Mouse (Mus musculus) layer of hippocampus, postnatal 14 days (tissue): ENCODE results near the gene Pkhd1. TPM values are rescaled to one million over a fixed set of nuclear protein-coding genes. Genes with fewer than 3 reads are reported as not detected.
"Not testable (repeated sequence)": the region's sequence is repeated elsewhere in the genome, so short reads cannot be mapped to it uniquely, and the experiment has no call there.

Experiments
- DNase-seq, 2 experiments: peaks; one replicate each; pipeline ENCODE4 v3.0.0; 2021 to 2022; ENCODE audit warnings: low spot score in 2 of 2, mixed read lengths in 1 of 2
- total RNA-seq, 2 experiments: library from RNA; stranded (reverse); gene quantifications; 2 replicates each; pipeline ENCODE4 v1.2.3; 2021

The Pkhd1 gene
- total RNA-seq, 2 experiments from 2014 or later, result 0.05 to 0.18 TPM

- peak in 1 of 2 experiments; percentile 31 for DNase-seq
Observed at GRCm38 (mm10) chr1:20498965-20499364, 118.9 kb downstream of the Pkhd1 start.

GRCm38 (mm10) chr1:20486087-20486486 lies 131.8 kb downstream of the Pkhd1 start:
- DNase-seq, result no peak

- no peak for DNase-seq
Observed at GRCm38 (mm10) chr1:20481843-20482242, 136.0 kb downstream of the Pkhd1 start.

DNA sequence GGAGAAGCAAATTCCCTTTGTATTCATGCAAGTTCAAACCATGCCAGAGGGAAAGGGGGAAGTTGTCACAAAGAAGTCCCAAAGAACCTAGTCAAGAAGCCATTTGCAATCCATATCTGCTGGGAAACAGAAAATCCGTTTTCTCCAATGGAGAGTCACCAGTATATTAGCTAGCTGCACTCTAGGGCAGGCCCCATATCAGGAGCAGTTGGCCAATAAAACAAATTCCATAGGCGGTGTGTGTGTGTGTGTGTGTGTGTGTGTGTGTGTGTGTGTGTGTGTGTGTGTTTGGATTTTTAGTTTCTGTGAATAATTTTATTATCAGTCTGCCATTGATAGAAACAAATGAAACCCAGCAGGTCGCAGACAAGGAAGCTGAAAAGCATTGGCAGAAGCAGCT lies 139.2 kb downstream of the Pkhd1 start:
- no peak for DNase-seq

- DNase-seq, result no peak
Observed at GRCm38 (mm10) chr1:20478266-20478659, 139.6 kb downstream of the Pkhd1 start.

DNA sequence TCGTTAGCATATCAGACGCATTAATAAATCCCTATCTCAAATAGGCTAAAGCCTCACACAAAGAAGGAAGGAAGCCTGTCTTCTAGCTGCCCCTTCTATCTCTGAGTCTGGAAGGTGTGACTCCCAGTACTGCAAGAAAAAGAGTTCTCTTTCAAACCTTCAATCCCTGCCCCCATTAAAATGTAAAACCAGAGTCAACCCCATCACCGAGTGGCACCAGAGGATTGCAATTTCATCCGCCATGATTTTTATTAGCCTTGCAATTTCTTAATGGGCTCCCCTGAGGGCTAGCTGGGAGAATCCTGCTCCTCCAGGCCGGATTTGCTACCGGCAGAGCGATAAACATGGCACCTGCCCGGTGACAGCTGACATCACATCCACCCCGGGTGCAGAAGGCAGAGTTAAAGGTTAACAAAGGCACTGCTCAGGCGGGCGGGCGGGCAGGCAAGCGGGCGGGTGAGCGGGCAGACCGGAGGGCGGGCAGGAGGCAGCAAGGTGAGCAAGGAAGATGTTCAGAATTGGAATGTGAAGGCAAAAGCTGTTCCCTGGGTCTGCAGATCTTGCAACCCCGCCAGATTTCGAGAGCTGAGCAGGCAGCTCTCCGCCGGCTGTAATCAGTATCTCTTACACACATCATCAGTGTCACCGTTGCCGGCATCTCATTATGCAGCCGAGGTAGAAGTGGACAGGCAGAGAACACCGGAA lies 140.2 kb downstream of the Pkhd1 start:
- peak; percentile 17 to 20 for DNase-seq

DNA sequence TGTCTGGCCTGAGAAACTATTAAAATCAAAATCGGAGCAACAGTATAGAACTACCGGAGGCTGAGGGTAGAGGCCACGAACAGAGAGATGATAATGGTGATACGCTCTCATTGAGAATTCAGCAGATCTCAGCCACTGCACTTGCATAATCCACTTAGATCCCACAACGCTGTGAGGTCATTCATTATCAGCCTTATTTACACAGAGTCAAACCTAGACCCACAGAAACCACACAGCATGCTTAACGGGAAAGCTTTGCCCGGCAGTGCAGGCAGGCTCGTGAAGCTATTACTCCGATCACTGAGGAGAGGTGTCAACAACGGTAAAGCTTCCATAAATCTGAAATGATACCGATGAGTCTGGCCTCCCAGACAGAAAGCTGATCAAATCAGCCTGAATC lies 147.1 kb downstream of the Pkhd1 start:
- DNase-seq, result no peak

GRCm38 (mm10) chr1:20470317-20470716 lies 147.5 kb downstream of the Pkhd1 start:
- no peak for DNase-seq

- DNase-seq, result no peak
Observed at GRCm38 (mm10) chr1:20466481-20466880, 151.4 kb downstream of the Pkhd1 start.

- no peak for DNase-seq
Observed at GRCm38 (mm10) chr1:20454621-20455020, 163.2 kb downstream of the Pkhd1 start.

- DNase-seq, result peak; percentile 50 to 73
Observed at GRCm38 (mm10) chr1:20450074-20450473, 167.8 kb downstream of the Pkhd1 start.

DNA sequence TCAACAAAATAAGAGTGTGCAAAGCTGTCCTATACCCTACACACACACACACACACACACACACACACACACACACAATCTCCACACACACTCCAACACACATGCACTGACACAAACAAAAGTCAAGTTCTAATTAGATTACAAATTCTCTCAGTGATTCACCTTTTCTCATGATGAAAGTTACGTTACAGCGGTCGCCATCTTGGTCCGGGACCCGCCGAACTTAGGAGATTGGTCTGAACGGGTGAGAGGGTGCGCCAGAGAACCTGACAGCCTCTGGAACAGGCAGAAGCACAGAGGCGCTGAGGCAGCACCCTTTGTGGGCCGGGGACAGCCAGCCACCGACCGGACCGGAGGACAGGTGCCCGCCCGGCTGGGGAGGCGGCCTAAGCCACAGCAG lies 185.8 kb downstream of the Pkhd1 start:
- DNase-seq, result not testable (repeated sequence)

DNA sequence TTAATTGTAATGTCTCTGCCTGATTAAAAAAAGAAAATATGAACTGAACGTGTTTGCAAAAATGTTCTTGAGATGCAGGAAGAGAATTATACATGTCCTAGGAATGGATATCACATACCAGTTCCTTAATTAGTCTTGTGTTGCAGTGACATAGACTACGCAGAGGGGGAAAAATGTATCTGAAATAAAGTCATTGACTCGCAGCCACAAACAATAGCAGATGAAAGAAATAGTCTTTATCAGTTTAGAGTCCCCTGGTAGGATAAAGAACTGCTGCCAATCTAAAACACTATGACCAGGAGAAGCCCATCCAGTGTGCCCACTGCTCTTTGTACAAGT lies 188.8 kb downstream of the Pkhd1 start:
- DNase-seq, result no peak

DNA sequence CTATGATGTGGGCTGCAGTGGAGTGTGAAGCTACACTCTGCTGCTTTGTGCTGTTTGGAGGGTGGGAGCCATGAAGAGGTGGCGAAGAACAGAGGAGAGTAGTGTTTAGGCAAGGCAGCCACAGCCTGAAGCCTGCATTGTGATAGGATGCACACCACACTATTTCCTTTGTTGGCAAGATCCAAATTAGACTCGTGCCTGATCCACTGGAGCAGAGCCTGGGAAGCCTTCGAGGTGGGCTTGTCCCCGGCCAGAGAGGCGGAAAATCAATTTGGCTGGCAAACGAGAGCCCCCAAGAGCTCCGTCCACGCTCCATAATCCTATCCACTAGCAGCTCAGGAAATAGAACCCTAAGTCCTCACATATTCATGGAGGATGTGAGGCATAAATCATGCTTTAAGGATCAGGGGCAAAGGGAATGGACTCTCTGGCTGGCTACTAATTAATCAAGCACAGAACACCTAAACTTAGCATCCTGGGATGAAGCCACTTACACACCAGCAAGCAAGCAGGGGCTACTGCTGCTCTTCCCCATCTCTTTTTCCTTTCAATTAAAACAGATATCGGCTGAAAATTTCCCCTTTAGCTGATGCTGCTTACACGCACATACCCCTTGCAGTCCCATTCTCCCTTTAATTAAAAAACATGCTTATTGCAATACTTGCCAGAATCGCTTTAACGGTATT lies 189.4 kb downstream of the Pkhd1 start:
- no peak for DNase-seq

GRCm38 (mm10) chr1:20409411-20409967 lies 208.4 kb downstream of the Pkhd1 start:
- DNase-seq, result no peak

DNA sequence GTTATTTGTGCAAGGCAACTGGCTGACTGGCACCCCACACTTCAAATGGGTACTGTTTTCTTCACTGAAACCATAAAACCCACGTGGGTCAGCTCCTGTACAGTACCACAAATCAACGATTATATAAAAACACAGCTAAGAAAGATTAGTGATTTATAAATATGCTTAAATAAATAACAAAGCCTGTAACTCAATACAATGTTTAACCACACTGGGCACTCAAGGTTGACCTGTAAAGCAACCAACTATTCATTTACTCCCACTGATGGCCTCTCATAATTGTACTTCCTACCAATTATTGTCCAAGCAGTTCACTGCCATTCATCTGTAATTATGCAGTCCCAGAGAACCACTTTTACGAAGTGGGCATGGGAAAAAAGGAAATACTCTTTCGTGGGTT lies 219.5 kb downstream of the Pkhd1 start:
- no peak for DNase-seq

GRCm38 (mm10) chr1:20364437-20364836 lies 253.4 kb downstream of the Pkhd1 start:
- no peak for DNase-seq

- DNase-seq, result no peak
Observed at GRCm38 (mm10) chr1:20344651-20345050, 273.2 kb downstream of the Pkhd1 start.

DNA sequence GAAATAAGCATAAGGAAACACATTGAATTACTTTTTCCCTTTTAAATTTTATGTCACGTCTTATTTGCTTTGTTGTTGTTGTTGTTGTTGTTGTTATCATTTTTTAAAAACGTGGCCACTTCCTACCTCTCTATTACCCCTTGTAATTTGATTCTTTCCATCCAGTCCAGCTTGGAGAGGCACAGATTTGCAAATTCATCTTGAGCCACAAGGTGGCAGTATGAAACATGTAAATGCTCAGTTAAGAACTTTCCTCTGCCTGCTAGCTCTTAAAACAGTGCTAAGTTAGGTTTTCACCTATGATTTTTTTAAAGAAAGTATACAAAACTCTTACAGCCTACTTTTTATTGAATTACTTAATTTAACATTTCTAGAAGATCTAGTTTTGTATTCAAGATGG lies 306.4 kb downstream of the Pkhd1 start:
- peak; percentile 48 to 82 for DNase-seq

DNA sequence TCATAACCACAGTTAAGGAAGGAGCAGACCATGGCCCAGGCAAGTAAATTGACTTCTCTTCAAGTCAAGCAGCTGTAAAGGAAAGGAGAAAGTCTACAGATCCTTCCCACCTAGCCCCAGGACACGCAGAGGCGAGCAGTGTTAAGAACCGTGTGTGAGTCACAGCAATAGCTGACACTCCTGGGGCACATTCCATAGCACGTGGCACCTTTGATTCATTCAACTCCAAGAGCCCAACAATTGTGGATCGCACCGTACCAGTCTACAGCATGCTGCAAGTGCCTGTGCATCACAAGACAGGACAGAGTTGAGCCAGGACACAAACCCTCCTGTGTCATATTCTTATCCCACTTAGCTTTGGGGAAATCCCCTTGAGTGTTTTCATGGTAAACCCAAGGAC lies 306.9 kb downstream of the Pkhd1 start:
- DNase-seq, result no peak

- DNase-seq, result peak in 1 of 2 experiments; percentile 25
Observed at GRCm38 (mm10) chr1:20306116-20306515, 311.7 kb downstream of the Pkhd1 start.

GRCm38 (mm10) chr1:20302943-20303578 lies 314.8 kb downstream of the Pkhd1 start:
- peak; percentile 34 to 57 for DNase-seq
